Mouse (Mus musculus) T-helper 1 cell (primary cell): ENCODE measurements at regions not wholly inside any gene's neighbourhood (a gene's known extent, or its start where the extent isn't known, plus 50 kb on each side); places are given as distances from the start of the nearest gene placed in this dataset.

Experiments used
- in situ Hi-C: fragments of 300-600 bp; cut with MboI, MseI; formaldehyde crosslinking; loops from one replicate; pipeline ENCODE4 v1.15.1; 2025; ENCODE audit warnings: high pct_unique_total_duplicates

DNA sequence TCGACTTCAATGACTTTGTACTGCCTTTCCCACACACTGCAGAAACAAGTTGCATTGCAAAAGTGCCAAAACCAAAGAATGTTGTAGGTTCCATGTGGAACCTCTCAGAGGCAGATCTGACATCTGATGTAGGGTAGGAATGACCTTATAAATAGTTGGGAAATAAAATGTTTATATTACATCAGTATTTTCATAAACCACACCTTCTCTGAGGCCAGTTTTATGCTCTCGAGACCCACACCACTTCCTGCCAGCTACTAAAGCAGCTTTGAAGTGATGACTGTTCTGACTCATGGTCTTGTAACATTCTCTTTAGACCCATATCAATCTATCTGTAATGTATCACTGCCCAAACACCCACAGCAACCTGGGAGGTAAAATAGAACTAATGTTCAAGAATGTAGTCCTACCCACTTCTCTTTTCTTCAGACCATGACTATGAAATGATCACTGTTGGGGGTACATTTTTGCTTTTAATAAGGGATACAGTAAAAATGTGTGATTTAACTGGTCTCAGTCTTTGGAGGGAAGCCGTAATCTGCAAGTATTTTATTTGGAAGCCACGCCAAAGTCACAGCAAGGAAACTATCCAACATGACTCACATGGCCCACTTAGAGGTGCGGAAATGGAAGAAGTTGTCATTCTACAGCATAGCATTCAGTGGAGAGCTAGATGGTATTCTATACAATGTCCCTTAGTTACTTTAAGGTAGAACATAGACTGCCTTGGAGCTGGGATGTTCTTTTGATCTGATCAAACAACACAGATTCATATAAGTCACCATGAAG lies 199.4 kb downstream of the Snx13 start:
- in situ Hi-C loops: no loop called here

DNA sequence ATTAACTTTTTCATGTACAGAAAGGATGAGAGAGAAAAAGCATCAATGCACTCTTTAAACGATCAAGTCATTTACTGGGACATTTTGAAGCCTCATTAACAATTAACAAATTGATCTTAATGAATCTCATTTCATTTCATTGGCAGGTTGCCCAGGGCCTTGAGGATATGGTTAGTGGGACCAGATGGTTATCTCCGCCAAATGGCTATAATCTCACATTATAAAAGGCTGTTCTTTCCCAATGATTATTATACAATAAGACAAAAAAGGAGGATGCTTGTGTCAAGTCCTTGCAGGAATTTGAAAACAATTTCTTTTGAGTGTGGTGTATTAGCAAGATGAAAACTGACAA lies 185.3 kb downstream of the Snx13 start:
- in situ Hi-C loops: no loop called here

DNA sequence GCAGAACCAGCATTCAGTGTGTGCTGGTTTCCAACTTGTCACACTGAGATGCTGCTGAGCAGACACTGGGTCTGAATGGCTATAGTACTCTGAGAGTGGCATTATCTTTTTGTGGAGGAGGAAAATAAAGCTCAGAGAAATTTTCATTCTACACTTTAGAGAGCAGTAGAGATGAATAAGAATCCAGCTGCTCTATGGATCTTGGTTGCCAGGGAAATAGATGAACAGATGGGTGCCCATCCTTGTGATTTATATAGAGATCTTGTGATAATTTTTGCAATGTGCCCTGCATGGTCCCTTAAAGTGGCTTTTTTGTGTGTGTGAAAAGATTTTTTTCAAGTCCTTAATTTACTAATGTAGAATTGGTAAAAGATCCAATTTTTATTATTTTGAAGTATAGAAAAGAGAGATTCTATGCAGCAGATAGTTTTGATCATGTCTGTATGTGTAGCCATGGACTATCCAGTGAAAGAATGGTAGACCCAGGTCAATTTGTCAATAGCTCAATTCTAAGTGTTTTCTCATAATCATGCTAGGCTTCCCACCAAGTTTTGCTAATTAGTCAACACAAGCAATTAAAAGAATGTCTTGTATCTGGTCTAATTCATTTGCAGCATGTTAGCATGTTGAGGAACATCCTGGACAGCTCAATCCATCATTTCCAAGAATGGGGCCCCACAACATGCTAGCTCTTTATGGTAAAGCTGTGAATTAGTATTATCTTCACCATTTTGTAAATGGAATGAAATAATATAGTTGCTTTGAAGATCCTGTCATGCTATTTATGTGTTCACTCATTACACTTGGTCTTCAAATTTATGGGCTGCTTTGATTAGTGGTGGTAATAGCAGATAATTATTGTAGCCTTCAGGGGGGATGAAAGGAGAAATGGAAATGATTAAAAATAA lies 184.7 kb downstream of the Snx13 start:
- in situ Hi-C loops: no loop called here

DNA sequence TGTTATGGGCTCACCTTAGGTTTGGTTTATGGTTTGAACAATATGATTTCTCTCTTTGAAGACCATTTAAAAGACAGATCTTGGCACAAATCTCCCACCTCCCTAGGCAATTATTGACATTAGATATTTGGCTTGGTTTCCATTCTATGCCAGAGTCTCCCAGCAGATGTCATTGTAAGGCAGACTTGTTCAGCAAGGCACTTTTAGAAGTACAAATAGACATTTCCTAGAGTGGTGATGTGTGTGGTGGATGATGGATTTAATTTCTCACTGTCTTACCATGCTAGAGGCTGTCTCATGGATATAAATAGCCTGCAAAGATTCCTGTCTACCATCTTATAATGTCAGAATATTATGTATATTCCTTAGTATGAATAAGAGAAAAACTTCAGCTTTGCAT lies 173.4 kb downstream of the Snx13 start:
- in situ Hi-C loops: no loop called here

DNA sequence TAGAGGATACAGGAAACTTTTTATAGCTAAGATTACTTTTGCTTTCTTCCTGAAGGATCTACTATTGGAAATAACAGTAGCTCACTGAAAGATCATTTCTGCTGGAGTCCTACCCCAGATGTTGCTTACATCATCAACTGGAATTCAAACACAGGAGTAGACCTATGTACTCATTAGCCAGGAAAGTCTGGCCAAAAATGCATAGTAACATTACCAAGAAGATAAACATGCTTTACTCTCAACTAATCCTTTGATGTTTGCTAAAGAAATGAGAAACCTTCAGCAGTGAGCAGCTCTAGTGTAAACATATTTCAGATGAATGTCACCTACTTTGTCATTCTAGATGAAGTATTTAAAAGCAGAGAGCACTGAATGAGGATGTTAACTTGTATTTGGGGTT lies 173.0 kb downstream of the Snx13 start:
- in situ Hi-C loops: no loop called here

DNA sequence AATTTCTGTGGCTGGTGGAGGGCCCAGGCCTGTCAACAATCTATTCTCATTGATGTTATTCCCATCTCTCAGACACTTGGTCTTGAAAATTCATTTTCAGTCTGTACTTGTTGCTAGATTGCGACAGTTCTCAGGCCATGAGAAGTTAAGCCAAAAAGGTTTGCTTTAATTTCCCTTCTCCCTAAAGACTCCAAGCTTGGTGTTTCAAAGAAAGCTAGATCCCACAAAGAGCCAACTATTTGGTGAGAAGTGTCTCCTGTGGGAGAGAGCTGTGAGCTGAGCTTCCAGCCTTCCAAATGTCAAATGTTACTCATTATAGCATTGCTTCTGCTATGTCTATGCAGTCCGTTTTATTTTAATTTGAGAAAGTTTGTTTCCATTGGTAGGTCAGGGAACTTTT lies 169.7 kb downstream of the Snx13 start:
- in situ Hi-C loops: no loop called here

DNA sequence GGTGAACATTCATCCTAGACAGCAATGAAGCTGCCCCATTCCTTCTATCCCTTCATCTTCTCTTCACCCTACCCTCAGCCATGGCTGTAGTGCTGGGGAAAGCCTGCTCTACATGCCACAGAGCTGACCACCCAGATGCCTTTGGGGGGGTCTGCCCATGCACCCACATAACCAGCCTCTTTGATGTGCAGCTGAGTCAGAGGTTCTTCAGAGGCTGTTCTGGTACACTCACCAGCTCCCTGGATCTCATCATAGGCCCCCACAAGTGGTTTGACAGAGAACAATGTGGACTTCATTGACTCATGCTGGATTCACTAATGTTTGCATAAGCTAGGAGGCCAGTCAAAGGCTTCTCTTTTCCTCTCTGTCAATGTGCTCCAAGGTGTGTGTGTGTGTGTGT lies 162.4 kb downstream of the Snx13 start:
- in situ Hi-C loops: no loop called here

DNA sequence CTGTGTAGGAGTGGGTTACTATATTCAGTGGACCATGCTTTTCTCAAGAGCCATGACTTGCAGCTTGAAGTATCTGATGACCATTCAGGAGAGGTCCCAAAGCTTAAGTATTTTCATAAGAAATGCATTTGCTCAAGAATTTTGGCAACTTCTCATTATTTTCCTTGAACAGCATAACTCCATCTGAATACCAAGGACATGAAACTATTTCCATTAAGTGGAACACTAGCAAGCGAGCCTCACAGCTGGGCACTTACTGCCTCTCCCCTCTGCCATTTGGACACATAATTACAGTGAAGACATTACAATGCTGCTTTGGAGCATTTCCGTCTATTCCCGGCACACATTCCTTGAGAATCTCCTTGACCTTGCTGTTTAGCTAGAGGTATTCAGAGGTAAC lies 160.6 kb downstream of the Snx13 start:
- in situ Hi-C loops: no loop called here

DNA sequence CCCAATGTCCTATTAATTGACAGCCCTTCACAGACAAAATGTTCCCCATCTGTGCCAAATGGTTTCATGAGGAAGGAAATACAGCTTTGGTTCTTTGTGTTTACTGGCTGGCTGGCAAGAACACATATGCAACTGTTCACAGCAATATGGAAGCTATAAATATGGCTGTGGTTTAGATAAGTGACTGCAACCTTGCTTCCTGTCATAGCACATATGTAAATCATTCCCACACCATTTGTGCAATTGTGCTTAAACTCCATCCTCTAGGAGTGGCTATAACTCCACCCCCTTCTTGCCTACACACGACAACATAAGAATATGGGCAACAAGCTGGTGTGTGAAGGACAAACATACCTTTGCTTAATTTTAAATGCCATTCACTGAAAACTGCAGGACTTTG lies 156.4 kb downstream of the Snx13 start:
- in situ Hi-C loops: no loop called here

DNA sequence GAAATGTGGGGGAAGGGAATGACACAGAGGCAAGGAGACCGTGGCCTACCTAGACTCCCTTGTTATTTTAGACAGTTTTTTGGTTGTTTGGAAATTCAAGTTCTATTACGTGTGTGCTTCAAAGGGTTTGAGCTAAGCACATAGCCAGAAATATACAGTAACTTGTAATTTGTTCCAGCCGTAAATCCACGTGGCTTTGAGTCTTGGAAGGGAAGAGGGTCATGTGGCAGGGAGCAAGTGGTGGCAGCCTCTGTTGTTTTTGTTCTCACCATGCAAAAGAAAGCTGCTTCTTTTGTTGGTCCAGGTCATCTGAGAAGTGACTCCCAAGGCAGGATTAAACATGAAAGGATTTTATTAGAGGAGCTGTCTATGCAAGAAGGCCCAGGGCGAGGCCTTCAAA lies 153.1 kb downstream of the Snx13 start:
- in situ Hi-C loops: no loop called here
